Mouse (Mus musculus) MEL (cell line): ENCODE results near the gene St6gal1. TPM values are rescaled to one million over a fixed set of nuclear protein-coding genes. Genes with fewer than 3 reads are reported as not detected.

Experiments
- DNase-seq: peaks from one replicate; pipeline ENCODE4 v3.0.0; 2011; ENCODE audit warnings: low read depth, low spot score
- H3K27ac ChIP-seq: 2 replicates; pipeline ENCODE4 v1.5.1; 2012; ENCODE audit warnings: low read depth, mild to moderate bottlenecking, control low read depth, low read length, moderate library complexity; ENCODE audit not compliant: control insufficient read depth
- H3K27me3 ChIP-seq, 2 experiments: fragments of 150-350 bp in 1 of 2; sonication (generic) in 1 of 2; 2 replicates each; pipeline ENCODE4 v1.6.1; 2012; ENCODE audit warnings: low read length in 2 of 2, mild to moderate bottlenecking in 2 of 2, improper control_type of control experiment in 1 of 2, moderate library complexity in 1 of 2; ENCODE audit not compliant: insufficient read depth in 2 of 2, control insufficient read depth in 1 of 2
- H3K36me3 ChIP-seq, 2 experiments: 2 replicates each; pipeline ENCODE4 v1.6.1; 2012 to 2014; ENCODE audit warnings: low read length in 2 of 2, improper control_type of control experiment in 1 of 2, inconsistent platforms in 1 of 2, mild to moderate bottlenecking in 1 of 2; ENCODE audit not compliant: insufficient read depth in 2 of 2, control insufficient read depth in 1 of 2
- H3K4me1 ChIP-seq, 2 experiments: fragments of 150-350 bp in 1 of 2; sonication (generic) in 1 of 2; 2 replicates each; pipeline ENCODE4 v1.6.1; 2012; ENCODE audit warnings: low read length in 2 of 2, improper control_type of control experiment in 1 of 2, mild to moderate bottlenecking in 1 of 2; ENCODE audit not compliant: insufficient read depth in 2 of 2, control insufficient read depth in 1 of 2
- H3K4me3 ChIP-seq, 2 experiments: fragments of 150-350 bp in 1 of 2; sonication (generic) in 1 of 2; 2 replicates each; pipeline ENCODE4 v1.5.1; 2012; ENCODE audit warnings: low read depth in 2 of 2, low read length in 2 of 2, mild to moderate bottlenecking in 2 of 2, moderate library complexity in 2 of 2, control low read depth in 1 of 2, improper control_type of control experiment in 1 of 2; ENCODE audit not compliant: control insufficient read depth in 1 of 2, insufficient read depth in 1 of 2
- H3K79me2 ChIP-seq: 2 replicates; pipeline ENCODE4 v1.6.1; 2012; ENCODE audit warnings: mild to moderate bottlenecking, low read length, moderate library complexity; ENCODE audit not compliant: control insufficient read depth, poor library complexity, insufficient read depth
- H3K9ac ChIP-seq: 2 replicates; pipeline ENCODE4 v1.6.1; 2012; ENCODE audit warnings: low read depth, mild to moderate bottlenecking, control low read depth, low read length, moderate library complexity; ENCODE audit not compliant: control insufficient read depth, poor library complexity, severe bottlenecking
- H3K9me3 ChIP-seq: fragments of 150-350 bp; sonication (generic); replicated peaks from 2 replicates; pipeline ENCODE4 v1.6.1; 2012; ENCODE audit warnings: mild to moderate bottlenecking, low read length, improper control_type of control experiment, moderate library complexity; ENCODE audit not compliant: insufficient read depth
- BHLHE40 ChIP-seq: IDR thresholded peaks from 2 replicates; pipeline ENCODE4 v1.6.1; 2012; ENCODE audit warnings: low read depth, mild to moderate bottlenecking, inconsistent platforms, low read length, improper control_type of control experiment, borderline replicate concordance
- CHD2 ChIP-seq: IDR thresholded peaks from 2 replicates; pipeline ENCODE4 v1.6.1; 2011; ENCODE audit warnings: low read length, improper control_type of control experiment
- E2F4 ChIP-seq: IDR thresholded peaks from 2 replicates; pipeline ENCODE4 v1.6.1; 2011; ENCODE audit warnings: low read depth, low read length, improper control_type of control experiment, borderline replicate concordance
- EP300 ChIP-seq, 2 experiments: IDR thresholded peaks; 2 replicates each; pipeline ENCODE4 v1.6.1; 2011; ENCODE audit warnings: improper control_type of control experiment in 2 of 2, low read length in 2 of 2, low read depth in 1 of 2, mild to moderate bottlenecking in 1 of 2
- ETS1 ChIP-seq: IDR thresholded peaks from 2 replicates; pipeline ENCODE4 v1.6.1; 2012; ENCODE audit warnings: low read depth, mild to moderate bottlenecking, inconsistent platforms, low read length, improper control_type of control experiment, moderate library complexity
- GABPA ChIP-seq: IDR thresholded peaks from 2 replicates; pipeline ENCODE4 v1.6.1; 2012; ENCODE audit warnings: low read depth, mild to moderate bottlenecking, inconsistent platforms, low read length, improper control_type of control experiment, moderate library complexity
- GATA1 ChIP-seq: IDR thresholded peaks from 2 replicates; pipeline ENCODE4 v1.6.1; 2011; ENCODE audit warnings: low read depth, low read length, improper control_type of control experiment
- JUND ChIP-seq: IDR thresholded peaks from 2 replicates; pipeline ENCODE4 v1.6.1; 2011; ENCODE audit warnings: low read depth, mild to moderate bottlenecking, improper control_type of control experiment, low read length
- MAFK ChIP-seq: IDR thresholded peaks from 2 replicates; pipeline ENCODE4 v1.6.1; 2011; ENCODE audit warnings: low read depth, mild to moderate bottlenecking, low read length, improper control_type of control experiment, borderline replicate concordance
- MAZ ChIP-seq: IDR thresholded peaks from 2 replicates; pipeline ENCODE4 v1.6.1; 2012; ENCODE audit warnings: low read depth, mild to moderate bottlenecking, inconsistent platforms, low read length, improper control_type of control experiment
- MEF2A ChIP-seq: IDR thresholded peaks from 2 replicates; pipeline ENCODE4 v1.6.1; 2014; ENCODE audit warnings: low read depth, mild to moderate bottlenecking, inconsistent platforms, low read length, improper control_type of control experiment; ENCODE audit not compliant: poor library complexity, insufficient replicate concordance, severe bottlenecking; ENCODE audit errors: extremely low read depth
- MXI1 ChIP-seq: IDR thresholded peaks from 2 replicates; pipeline ENCODE4 v1.6.1; 2011; ENCODE audit warnings: mild to moderate bottlenecking, low read depth, low read length, improper control_type of control experiment
- POLR2A ChIP-seq, 2 experiments: IDR thresholded peaks; 2 replicates each; pipeline ENCODE4 v1.6.1; 2011 to 2012; ENCODE audit warnings: low read length in 2 of 2, mild to moderate bottlenecking in 2 of 2, control low read depth in 1 of 2, improper control_type of control experiment in 1 of 2, low read depth in 1 of 2, moderate library complexity in 1 of 2; ENCODE audit not compliant: control insufficient read depth in 1 of 2, insufficient read depth in 1 of 2, poor library complexity in 1 of 2
- POLR2AphosphoS5 ChIP-seq: IDR thresholded peaks from 2 replicates; pipeline ENCODE4 v1.6.1; 2012; ENCODE audit warnings: low read depth, borderline replicate concordance, mild to moderate bottlenecking, inconsistent platforms, low read length, moderate library complexity, mixed read lengths
- RCOR1 ChIP-seq: IDR thresholded peaks from 2 replicates; pipeline ENCODE4 v1.6.1; 2012; ENCODE audit warnings: low read depth, mild to moderate bottlenecking, inconsistent platforms, low read length, improper control_type of control experiment
- SMC3 ChIP-seq: IDR thresholded peaks from 2 replicates; pipeline ENCODE4 v1.6.1; 2011; ENCODE audit warnings: low read depth, low read length, improper control_type of control experiment
- TBP ChIP-seq: IDR thresholded peaks from 2 replicates; pipeline ENCODE4 v1.8.0; 2011; ENCODE audit warnings: low read depth, low read length, improper control_type of control experiment
- UBTF ChIP-seq: IDR thresholded peaks from 2 replicates; pipeline ENCODE4 v1.6.1; 2012; ENCODE audit warnings: low read depth, mild to moderate bottlenecking, inconsistent platforms, low read length, improper control_type of control experiment, moderate library complexity, borderline replicate concordance; ENCODE audit not compliant: insufficient read depth
- ZC3H11A ChIP-seq: IDR thresholded peaks from 2 replicates; pipeline ENCODE4 v1.6.1; 2012; ENCODE audit warnings: low read depth, mild to moderate bottlenecking, inconsistent platforms, low read length, improper control_type of control experiment
- ZKSCAN1 ChIP-seq: IDR thresholded peaks from 2 replicates; pipeline ENCODE4 v1.6.1; 2012; ENCODE audit warnings: low read depth, mild to moderate bottlenecking, inconsistent platforms, low read length, improper control_type of control experiment, moderate library complexity
- ZNF384 ChIP-seq: IDR thresholded peaks from 2 replicates; pipeline ENCODE4 v1.6.1; 2012; ENCODE audit warnings: low read depth, mild to moderate bottlenecking, inconsistent platforms, low read length, improper control_type of control experiment
- polyA plus RNA-seq, 2 experiments: library from polyadenylated mRNA; stranded (reverse) in 1 of 2; unstranded in 1 of 2; fragments of >175 nt in 1 of 2; fragments of >200 nt in 1 of 2; gene quantifications; 2 replicates each; pipeline versions ENCODE4 v1.2.1 to v1.2.4; 2012; ENCODE audit warnings: low replicate concordance in 2 of 2, low read depth in 1 of 2; ENCODE audit not compliant: insufficient read length in 2 of 2, insufficient read depth in 1 of 2, missing spikeins in 1 of 2
- total RNA-seq: library from RNA; depleted of rRNA; stranded (reverse); fragments of 300-350 nt; gene quantifications from 2 replicates; pipeline ENCODE4 v1.2.3, GENCODE M21; 2012

The St6gal1 gene
- total and polyA plus RNA-seq, 3 experiments, result not detected

GRCm38 (mm10) chr16:23283677-23284076 is 59.1 kb downstream of the St6gal1 start:
- H3K9me3 ChIP-seq, result no peaks in the 10 kb centered on the region
- no peak for DNase-seq
- no peak overlapping the region for H3K9ac ChIP-seq
- TF ChIP-seq ZC3H11A (no peak), RCOR1 (no peak), POLR2AphosphoS5 (no peak), CHD2 (no peak), TBP (no peak), EP300 (IDR thresholded peaks at IDR 0.05; ENCODE audit: low read depth in 1 of 2, low read length in 2 of 2) (no peak), MXI1 (no peak), GABPA (no peak), UBTF (no peak), ZNF384 (no peak), E2F4 (no peak), MAZ (no peak)
- no peak overlapping the region for H3K27ac ChIP-seq
- H3K36me3 ChIP-seq, result peaks cover 0 to 20% of the 10 kb centered on the region in 2 experiments; a peak in 2 of 4 replicates
- H3K79me2 ChIP-seq, result no peaks in the 10 kb centered on the region
- no peaks in the 10 kb centered on the region for H3K27me3 ChIP-seq
- no peak overlapping the region for H3K4me3 ChIP-seq
- H3K4me1 ChIP-seq, result peaks cover 0 to 24% of the 10 kb centered on the region in 2 experiments; a peak in 3 of 4 replicates

DNA sequence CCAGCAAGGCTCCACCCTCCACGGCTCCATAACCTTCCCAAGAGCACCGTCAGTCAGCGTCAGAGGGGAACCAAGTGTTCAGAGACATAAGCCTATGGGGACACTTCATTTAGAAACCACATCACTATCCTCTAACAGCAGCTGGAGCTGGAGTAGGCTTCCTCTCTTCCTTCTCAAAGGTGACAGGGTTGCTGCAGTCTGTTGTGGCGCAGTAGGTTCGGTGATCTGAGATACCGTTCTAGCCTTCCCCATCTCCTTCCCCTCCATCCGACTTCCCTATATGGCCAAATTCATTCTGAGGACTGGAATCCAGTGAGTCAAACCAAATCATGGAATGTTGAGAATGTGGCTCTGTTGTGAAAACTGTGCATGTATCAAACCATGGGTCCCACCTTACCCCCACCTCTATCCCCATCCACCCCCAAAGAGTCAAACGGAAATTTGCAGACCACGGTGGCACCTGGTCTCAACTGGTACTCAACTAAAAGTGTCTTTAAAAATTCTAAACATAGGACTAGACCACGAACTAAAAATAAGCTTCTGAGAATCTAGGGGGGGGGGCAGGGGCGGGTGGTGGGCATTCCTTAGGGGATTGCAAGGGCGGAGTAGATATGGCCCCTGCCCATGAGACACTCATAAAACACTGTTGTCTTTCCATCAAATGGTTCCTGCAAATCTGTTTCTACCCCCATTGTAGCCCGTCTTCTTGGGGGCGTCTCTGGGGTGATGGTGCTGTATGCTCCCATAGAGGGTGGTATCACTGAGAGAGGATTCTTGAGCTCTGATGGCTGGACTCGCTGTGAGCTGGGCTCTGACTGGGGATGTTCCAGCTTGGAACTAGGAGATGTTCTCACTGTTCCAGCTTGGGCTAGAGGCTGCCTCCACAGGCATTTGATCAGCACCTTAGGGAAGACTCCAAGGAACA is 60.2 kb downstream of the St6gal1 start:
- no peak for TF ChIP-seq BHLHE40
- no peak for TF ChIP-seq MAFK
- no peak for TF ChIP-seq SMC3
- TF ChIP-seq ETS1, result no peak
- TF ChIP-seq POLR2A (IDR thresholded peaks at IDR 0.05; ENCODE audit: control insufficient read depth in 1 of 2, insufficient read depth in 1 of 2, low read depth in 1 of 2, low read length in 2 of 2, poor library complexity in 1 of 2), result no peak
- TF ChIP-seq MEF2A, result no peak
- no peak for TF ChIP-seq EP300 (IDR thresholded peaks at IDR 0.05; ENCODE audit: low read depth in 1 of 2, low read length in 2 of 2)
- TF ChIP-seq ZKSCAN1, result no peak
- TF ChIP-seq GATA1, result no peak
- no peak for TF ChIP-seq JUND
- TF ChIP-seq, all 39 proteins: peak for 0
- H3K79me2 ChIP-seq, result no peaks in the 10 kb centered on the region
- no peak for DNase-seq
- H3K36me3 ChIP-seq, result peaks cover 0 to 18% of the 10 kb centered on the region in 2 experiments; a peak in 2 of 4 replicates
- no peak overlapping the region for H3K27ac ChIP-seq
- no peaks in the 10 kb centered on the region for H3K9me3 ChIP-seq
- peaks cover 0 to 23% of the 10 kb centered on the region in 2 experiments; a peak in 3 of 4 replicates for H3K4me1 ChIP-seq
- no peak overlapping the region for H3K4me3 ChIP-seq
- no peaks in the 10 kb centered on the region for H3K27me3 ChIP-seq
- H3K9ac ChIP-seq, result no peak overlapping the region
